Mouse (Mus musculus) spleen, postnatal 4 days (tissue): ENCODE data around the gene Eef1akmt3.
"Not testable (repeated sequence)": the region's sequence is repeated elsewhere in the genome, so short reads cannot be mapped to it uniquely, and the experiment has no call there.

Experiments used
- DNase-seq, 2 experiments: peaks; one replicate each; pipeline ENCODE4 v3.0.0; 2022; ENCODE audit warnings: low spot score in 2 of 2

The Eef1akmt3 gene

DNA sequence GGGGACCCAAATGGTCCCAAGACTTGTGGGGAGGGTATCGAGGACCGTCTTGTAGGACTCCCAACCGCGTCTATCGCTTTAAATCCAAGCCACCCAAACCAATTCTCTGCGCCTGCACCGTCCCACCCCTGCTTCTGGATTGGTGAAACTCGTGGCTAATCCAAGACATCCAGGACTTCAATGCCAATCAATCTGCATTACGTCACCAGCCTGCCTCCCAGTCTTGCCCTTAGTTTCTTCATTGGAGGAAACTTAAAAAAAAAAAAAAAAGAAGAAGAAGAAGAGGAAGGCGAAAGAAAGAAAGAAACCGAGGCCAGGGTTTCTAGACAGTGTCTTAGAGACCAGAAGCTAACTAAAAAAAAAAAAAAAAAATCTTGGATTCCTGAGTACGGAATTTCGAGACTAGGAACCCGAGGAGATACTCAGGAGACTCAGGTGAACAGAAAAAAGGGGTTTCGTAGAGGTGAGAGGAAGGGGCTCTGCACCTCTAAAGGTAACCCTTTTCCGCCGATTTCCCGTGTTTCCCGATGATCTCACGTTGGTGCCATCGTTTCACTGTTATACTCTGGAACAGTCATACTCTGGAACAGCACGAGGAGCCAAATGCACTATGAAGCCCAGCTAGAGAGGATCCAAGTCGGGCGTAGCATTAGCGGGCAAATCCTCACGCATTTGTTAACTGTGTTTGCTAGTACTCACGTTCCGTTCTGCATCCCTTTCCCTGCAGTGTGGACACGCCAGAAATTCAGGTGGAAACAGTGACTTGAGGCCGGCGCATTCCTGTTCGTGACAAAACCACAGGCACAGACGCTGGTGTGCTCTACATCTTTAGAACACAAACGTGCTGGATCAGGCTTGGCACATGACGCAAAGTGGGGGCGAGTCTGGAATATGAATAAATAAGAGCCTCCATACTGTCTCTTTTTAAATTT is 29.1 kb upstream of the Eef1akmt3 start, which contains the start of gene Tspan31:
Gene Tspan31 (minus strand): TSS at position 75 of the 932 bp plus-strand sequence.
- DNase-seq: peak; percentile 79

GRCm38 (mm10) chr10:127069281-127070189 is 28.2 kb upstream of the Eef1akmt3 start:
- no peak for DNase-seq

GRCm38 (mm10) chr10:127068360-127069038 is 27.2 kb upstream of the Eef1akmt3 start:
- DNase-seq: no peak

- no peak for DNase-seq
Measured at GRCm38 (mm10) chr10:127066519-127067018, 25.3 kb upstream of the Eef1akmt3 start.

GRCm38 (mm10) chr10:127065981-127066380 is 24.7 kb upstream of the Eef1akmt3 start:
- no peak for DNase-seq

DNA sequence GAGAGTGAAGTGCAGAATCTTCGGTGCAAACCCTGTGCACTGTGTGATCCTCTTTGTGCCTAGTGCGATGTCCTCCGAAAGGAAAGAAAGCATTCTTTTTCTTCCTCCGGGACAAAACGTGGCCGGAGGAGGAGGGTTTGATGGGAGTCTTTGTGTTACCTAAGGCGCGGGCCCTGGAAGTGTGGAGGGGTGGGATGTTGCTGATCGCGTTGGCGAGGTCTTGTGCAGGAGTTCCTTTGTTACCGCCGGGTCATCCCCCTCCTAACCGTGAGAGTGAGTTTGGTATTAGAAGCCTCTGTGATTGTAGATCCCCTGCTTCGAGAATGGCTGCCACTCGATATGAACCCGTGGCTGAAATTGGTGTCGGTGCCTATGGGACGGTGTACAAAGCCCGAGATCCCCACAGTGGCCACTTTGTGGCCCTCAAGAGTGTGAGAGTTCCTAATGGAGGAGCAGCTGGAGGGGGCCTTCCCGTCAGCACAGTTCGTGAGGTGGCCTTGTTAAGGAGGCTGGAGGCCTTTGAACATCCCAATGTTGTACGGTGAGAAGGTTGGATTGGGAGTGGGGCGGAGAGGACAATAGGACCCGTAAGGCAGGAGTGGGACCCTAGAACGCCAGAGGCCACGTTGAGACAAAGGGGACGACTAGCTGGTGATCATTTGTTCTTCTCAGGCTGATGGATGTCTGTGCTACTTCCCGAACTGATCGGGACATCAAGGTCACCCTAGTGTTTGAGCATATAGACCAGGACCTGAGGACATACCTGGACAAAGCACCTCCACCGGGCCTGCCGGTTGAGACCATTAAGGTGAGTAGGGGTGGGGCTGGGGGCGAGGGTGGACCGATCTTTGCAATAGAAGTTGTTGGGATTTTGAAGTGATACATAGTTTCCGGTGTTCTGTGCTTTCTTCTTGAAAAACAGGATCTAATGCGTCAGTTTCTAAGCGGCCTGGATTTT is 22.9 kb upstream of the Eef1akmt3 start:
- DNase-seq: no peak

DNA sequence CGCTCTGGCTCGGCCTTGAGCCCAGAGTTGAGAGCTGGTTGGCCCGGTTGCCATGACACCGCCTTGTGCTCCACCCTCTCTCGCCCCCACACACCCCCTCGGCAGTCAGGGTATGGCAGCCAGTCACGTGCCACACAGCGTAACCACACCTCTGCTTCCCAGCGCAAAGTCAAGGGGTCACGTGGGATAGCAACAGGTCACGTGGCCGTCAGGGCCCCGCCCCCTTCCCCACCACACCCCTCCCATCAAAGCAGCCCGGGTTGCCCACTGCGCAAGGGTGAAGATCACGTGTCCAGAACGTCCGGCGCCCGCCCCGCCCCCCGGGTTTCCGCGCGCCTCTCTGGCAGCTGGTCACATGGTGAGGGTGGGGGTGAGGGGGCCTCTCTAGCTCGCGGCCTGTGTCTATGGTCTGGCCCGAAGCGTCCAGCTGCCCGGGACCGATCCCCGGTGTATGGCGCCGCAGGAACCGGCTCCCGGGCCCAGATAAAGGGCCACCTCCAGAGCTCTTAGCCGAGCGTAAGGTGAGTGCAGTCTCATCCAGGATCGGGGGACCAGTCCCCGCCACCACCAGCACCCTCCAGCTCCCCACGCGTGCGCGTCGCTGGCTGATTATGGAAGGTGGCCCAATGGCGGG is 22.0 kb upstream of the Eef1akmt3 start, which contains the start of gene Cdk4:
Gene Cdk4 (plus strand): TSS at position 296 of the 634 bp plus-strand sequence.
- DNase-seq: peak; percentile 94 to 96

DNA sequence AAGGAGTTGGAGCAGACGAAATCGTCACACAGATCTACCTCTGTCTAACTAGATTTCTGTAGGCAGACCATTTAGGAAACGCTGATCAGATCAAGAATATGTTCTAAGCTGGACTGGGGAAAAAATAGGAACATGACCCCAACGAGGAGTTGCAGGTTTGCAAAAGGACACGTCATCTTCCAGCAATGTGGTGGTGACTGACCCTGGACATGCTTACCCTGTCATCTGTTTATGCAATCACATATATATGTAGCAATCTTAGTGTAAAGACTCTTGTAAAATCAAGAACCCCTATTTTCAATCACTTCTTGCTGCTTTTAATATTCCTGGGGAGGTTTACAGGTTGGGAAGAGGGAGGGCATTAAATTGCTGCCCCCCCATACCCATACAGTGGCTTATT is 21.2 kb upstream of the Eef1akmt3 start:
- no peak for DNase-seq

- not testable (repeated sequence) for DNase-seq
Measured at GRCm38 (mm10) chr10:127062101-127062500, 20.8 kb upstream of the Eef1akmt3 start.

- DNase-seq: no peak
Measured at GRCm38 (mm10) chr10:127061513-127061912, 20.2 kb upstream of the Eef1akmt3 start.

DNA sequence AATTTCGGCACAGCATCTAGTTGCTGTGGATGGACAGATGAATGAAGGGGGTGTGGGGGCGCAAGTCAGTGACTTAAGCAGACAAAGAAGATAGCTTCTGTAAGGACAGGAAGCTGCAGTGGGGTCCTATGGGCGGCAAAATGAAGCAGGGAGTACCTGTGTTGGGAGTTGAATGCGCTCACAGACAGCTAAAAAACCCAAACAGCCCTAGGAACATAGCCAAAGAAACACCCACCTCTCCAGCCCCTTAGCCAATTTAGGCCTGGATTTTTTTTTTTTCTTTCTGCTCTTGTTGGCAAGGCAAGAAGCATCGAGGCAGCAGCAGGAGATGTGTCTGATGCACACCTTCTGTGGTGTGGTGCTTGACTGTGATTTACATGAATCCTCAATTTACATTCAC is 19.8 kb upstream of the Eef1akmt3 start:
- no peak for DNase-seq

- DNase-seq: peak in 1 of 2 experiments; percentile 46
Measured at GRCm38 (mm10) chr10:127059968-127060916, 18.9 kb upstream of the Eef1akmt3 start, which contains the start of gene March9. Gene March9, minus strand, starts transcription at chr10:127060184.

DNA sequence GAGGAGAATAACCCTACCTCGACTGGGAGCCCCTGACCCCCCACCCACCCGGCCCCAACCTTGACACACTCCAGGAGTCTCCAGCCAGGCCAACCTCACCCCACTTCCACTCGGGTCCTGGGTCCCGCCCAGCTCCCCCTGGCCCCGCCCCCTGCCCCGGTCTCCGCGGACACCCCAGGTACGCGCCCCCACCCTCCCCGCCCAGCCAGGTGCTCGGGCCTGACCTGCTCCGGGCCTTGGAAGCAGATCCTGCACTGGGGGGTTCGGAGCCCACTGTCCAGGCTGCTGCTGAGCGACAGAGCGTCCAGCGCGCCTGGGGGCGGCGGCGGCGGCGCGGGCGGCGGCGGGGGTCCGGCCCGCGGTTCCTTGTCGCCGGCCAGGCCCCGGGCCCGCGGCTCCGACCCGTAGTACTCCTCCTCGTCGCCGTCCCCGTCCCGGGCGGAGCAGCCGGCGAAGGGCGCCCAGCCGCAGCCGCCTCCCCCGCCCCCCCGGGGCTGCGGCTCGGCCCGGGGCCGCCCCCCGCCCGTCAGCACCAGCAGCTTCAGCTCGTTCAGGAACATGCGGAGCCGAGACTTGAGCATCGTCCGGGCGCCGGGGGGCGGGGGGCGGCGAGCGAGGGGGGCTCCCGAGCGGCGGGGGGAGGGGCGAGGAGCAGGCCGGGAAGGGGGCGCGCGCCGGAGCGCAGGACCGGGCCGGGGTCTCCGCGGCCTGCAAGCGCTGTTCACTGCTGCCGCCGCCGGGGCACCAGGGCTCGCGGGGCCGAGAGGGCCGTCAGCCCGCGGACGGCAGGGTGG is 18.1 kb upstream of the Eef1akmt3 start:
- no peak for DNase-seq

GRCm38 (mm10) chr10:127058708-127059107 is 17.4 kb upstream of the Eef1akmt3 start:
- no peak for DNase-seq

GRCm38 (mm10) chr10:127058161-127058560 is 16.8 kb upstream of the Eef1akmt3 start:
- DNase-seq: peak; percentile 77 to 92

DNA sequence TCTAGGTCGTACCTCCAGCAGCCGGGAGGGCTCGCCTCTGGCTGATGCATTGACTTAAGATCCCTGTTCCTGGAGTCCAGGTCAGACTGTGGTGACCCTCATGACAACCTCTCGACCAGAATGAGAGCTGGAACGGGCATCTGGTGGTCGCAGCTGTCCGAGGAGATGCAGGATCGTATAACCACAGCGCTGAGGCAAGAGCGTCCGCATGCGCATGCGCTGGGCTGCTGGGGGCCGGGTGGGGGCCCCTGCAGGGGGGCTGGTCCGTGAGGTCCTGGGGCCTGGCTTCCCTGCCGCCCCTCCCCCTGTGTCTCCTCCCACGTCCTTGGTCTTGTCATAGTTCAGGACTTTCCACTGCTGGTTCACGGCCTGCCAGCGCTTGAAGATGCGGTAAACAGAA is 15.2 kb upstream of the Eef1akmt3 start:
- DNase-seq: no peak

- DNase-seq: no peak
Measured at GRCm38 (mm10) chr10:127055406-127055805, 14.1 kb upstream of the Eef1akmt3 start.

DNA sequence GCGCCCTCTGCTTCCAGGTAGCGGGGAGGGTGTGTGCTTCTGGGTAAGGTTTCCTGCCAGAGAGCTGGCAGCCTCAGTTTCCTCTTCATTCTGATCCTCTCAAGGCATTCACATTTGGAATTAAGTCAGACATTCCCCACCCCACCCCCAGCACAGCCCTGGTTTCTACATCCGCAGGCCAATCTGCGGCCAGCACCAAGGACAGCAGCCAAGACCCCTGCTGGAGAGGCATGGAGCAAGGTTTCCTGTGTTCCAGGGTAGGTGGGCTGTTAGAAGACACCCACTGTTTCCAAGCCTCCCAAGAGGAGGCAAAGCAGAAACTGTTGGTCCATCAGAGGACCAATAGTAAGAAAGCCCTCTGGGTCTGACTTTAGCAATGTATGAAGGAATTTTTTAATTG is 13.3 kb upstream of the Eef1akmt3 start:
- DNase-seq: no peak
